Mouse (Mus musculus) heart, adult 2 months (tissue): Measurements from ENCODE around the gene Rcl1.

Experiments
- CTCF ChIP-seq: fragments of 200-600 bp; IDR thresholded peaks from 2 replicates; pipeline ENCODE4 v1.8.1; 2022; ENCODE audit warnings: antibody characterized with exemption, mild to moderate bottlenecking, moderate library complexity
- EP300 ChIP-seq: fragments of 200-500 bp; IDR thresholded peaks from 2 replicates; pipeline ENCODE4 v1.6.1; 2011; ENCODE audit warnings: low read depth, low read length, control low read depth; ENCODE audit not compliant: insufficient read depth
- POLR2A ChIP-seq: fragments of 200-500 bp; IDR thresholded peaks from 2 replicates; pipeline ENCODE4 v1.6.1; 2011; ENCODE audit warnings: mild to moderate bottlenecking, low read depth, low read length, control low read depth; ENCODE audit not compliant: insufficient read depth

- no peak for TF ChIP-seq CTCF
- no peak for TF ChIP-seq POLR2A
- TF ChIP-seq EP300, result no peak
These were observed 33.1 kb downstream of the Rcl1 start for GRCm38 (mm10) chr19:29134293-29134692.
